9 mouse cellular contexts compared by ENCODE assay signal in genomic region chr7:144940585-144940984, GRCm38 (mm10). TPM values are rescaled to one million over a fixed set of nuclear protein-coding genes. Genes with fewer than 3 reads are reported as not detected.
DNase-seq lines count a peak whose midpoint lies in the region; ATAC-seq and TF ChIP-seq lines count a peak whose summit lies in the region.
"Had no signal": no experiment of that assay in that cellular context is flagged by ENCODE, and none has a peak within 500 bp of the region (broad histone marks: within the 10 kb centered on the region; RNA-seq: fewer than 3 reads in every experiment).

No protein-coding gene starts in this region.

- H3K4me1 ChIP-seq in kidney, postnatal 0 days (replicated peaks; ENCODE audit: insufficient read depth, low read length) = peaks cover 16% of the 10 kb centered on the region
- peaks cover 31% of the 10 kb centered on the region for H3K4me1 ChIP-seq in embryonic facial prominence, embryonic 12.5 days
- peaks cover 66% of the 10 kb centered on the region for H3K4me1 ChIP-seq in limb, embryonic 10.5 days
- peaks cover 72% of the 10 kb centered on the region for H3K4me1 ChIP-seq in neural tube, embryonic 15.5 days

- H3K9me3 ChIP-seq in kidney, postnatal 0 days (replicated peaks; ENCODE audit: low read length) = no peaks in the 10 kb centered on the region
- no peaks in the 10 kb centered on the region for H3K9me3 ChIP-seq in embryonic facial prominence, embryonic 12.5 days
- no peaks in the 10 kb centered on the region for H3K9me3 ChIP-seq in limb, embryonic 10.5 days (replicated peaks)
- H3K9me3 ChIP-seq in neural tube, embryonic 15.5 days (replicated peaks) = no peaks in the 10 kb centered on the region

- H3K36me3 ChIP-seq in kidney, postnatal 0 days (ENCODE audit: insufficient read depth, low read length) = peaks cover 10% of the 10 kb centered on the region; the same call in 1 of the 2 replicates
- peaks cover 16% of the 10 kb centered on the region for H3K36me3 ChIP-seq in embryonic facial prominence, embryonic 12.5 days
- peaks cover 24% of the 10 kb centered on the region for H3K36me3 ChIP-seq in limb, embryonic 10.5 days
- H3K36me3 ChIP-seq in neural tube, embryonic 15.5 days = no peaks in the 10 kb centered on the region

- H3K27me3 ChIP-seq in kidney, postnatal 0 days (ENCODE audit: insufficient read depth, low read length) = no peaks in the 10 kb centered on the region
- H3K27me3 ChIP-seq in embryonic facial prominence, embryonic 12.5 days = no peaks in the 10 kb centered on the region
- H3K27me3 ChIP-seq in limb, embryonic 10.5 days (ENCODE audit: low read depth, poor library complexity, severe bottlenecking) = no peaks in the 10 kb centered on the region
- peaks cover 63% of the 10 kb centered on the region for H3K27me3 ChIP-seq in neural tube, embryonic 15.5 days (replicated peaks)

- H3K4me3 ChIP-seq in kidney, postnatal 0 days (replicated peaks; ENCODE audit: low read depth, low read length) = peak overlapping the region; percentile 84; the same call in 1 of the 2 replicates
- peak overlapping the region; percentile 71 for H3K4me3 ChIP-seq in embryonic facial prominence, embryonic 12.5 days
- peak overlapping the region; percentile 89 for H3K4me3 ChIP-seq in limb, embryonic 10.5 days
- H3K4me3 ChIP-seq in neural tube, embryonic 15.5 days (replicated peaks) = no peak overlapping the region

- peak overlapping the region; percentile 92 for H3K27ac ChIP-seq in kidney, postnatal 0 days
- H3K27ac ChIP-seq in embryonic facial prominence, embryonic 12.5 days = peak overlapping the region; percentile 95
- peak overlapping the region; percentile 96 for H3K27ac ChIP-seq in limb, embryonic 10.5 days
- H3K27ac ChIP-seq in neural tube, embryonic 15.5 days (replicated peaks) = no peak overlapping the region

- H3K4me2 ChIP-seq in kidney, postnatal 0 days (ENCODE audit: low read length) = peak overlapping the region; percentile 99
- H3K4me2 ChIP-seq in embryonic facial prominence, embryonic 12.5 days (replicated peaks) = peak overlapping the region; percentile 92
- H3K4me2 ChIP-seq in neural tube, embryonic 15.5 days = peak overlapping the region; percentile 100

- peak overlapping the region; percentile 62; the same call in 1 of the 2 replicates for H3K9ac ChIP-seq in kidney, postnatal 0 days (ENCODE audit: low read depth, low read length)
- H3K9ac ChIP-seq in embryonic facial prominence, embryonic 12.5 days = peak overlapping the region; percentile 92; the same call in 1 of the 2 replicates
- H3K9ac ChIP-seq in neural tube, embryonic 15.5 days (replicated peaks) = no peak overlapping the region

- peak; percentile 35 for DNase-seq in kidney, postnatal 0 days (ENCODE audit: low spot score)
- DNase-seq in kidney, postnatal 14 days = no peak
- no peak for DNase-seq in limb, embryonic 10.5 days (ENCODE audit: low spot score)
- DNase-seq in adrenal gland, adult (ENCODE audit: inconsistent age in 2 of 2, low spot score in 1 of 2) = no peak
- no peak for DNase-seq in left cerebral cortex, adult 9 months (ENCODE audit: low spot score in 2 of 2)

- no peak for ATAC-seq in kidney, postnatal 0 days (replicated peaks; ENCODE audit: low FRiP score, low read depth)
- ATAC-seq in embryonic facial prominence, embryonic 12.5 days (ENCODE audit: insufficient number of reproducible peaks, insufficient read depth, low FRiP score, low TSS enrichment) = no peak
- ATAC-seq in neural tube, embryonic 15.5 days (ENCODE audit: low FRiP score) = no peak
- no peak for ATAC-seq in erythroblast, adult 5-6 weeks (replicated peaks; ENCODE audit: low FRiP score, poor library complexity, severe bottlenecking)

- WGBS in kidney, postnatal 0 days = under 1% methylated on average over 11 of the region's 11 CpGs
- WGBS in embryonic facial prominence, embryonic 12.5 days = 1% methylated on average over 11 of the region's 11 CpGs
- under 1% methylated on average over 11 of the region's 11 CpGs for WGBS in limb, embryonic 10.5 days
- WGBS in neural tube, embryonic 15.5 days = under 1% methylated on average over 11 of the region's 11 CpGs

- TF ChIP-seq CTCF in kidney, postnatal 0 days (IDR thresholded peaks at IDR 0.05; ENCODE audit: low read depth) = no peak

RNA-seq across cellular contexts. Expression of gene Ccnd1, which starts 0.9 kb away (rescaled TPM):
- polyA plus RNA-seq in kidney, postnatal 0 days (2015; fragmentation: Nextera tagmentation; extraction: Ambion mirVana) = 212 and 227 TPM in 2 replicates
- polyA plus RNA-seq in embryonic facial prominence, embryonic 12.5 days (2016; fragmentation: Nextera tagmentation; extraction: Ambion mirVana) = 131 and 156 TPM in 2 replicates
- polyA plus RNA-seq in limb, embryonic 10.5 days (2016; fragmentation: Nextera tagmentation; extraction: Ambion mirVana) = 152 and 160 TPM in 2 replicates
- 19.2 and 27.4 TPM in 2 replicates for polyA plus RNA-seq in neural tube, embryonic 15.5 days (2015; fragmentation: Nextera tagmentation; extraction: Ambion mirVana)
- 1.2 and 1.5 TPM in 2 replicates for total RNA-seq in erythroblast, adult 5-6 weeks (2015; ENCODE audit: low replicate concordance)
- 0.51 and 2.0 TPM in 2 replicates for total RNA-seq in erythroblast, adult 5-6 weeks (2017; ENCODE audit: low replicate concordance)

RNA-seq across cellular contexts. Expression of gene LTO1, which starts 25.7 kb away (rescaled TPM):
- 22.4 and 25.9 TPM in 2 replicates for polyA plus RNA-seq in kidney, postnatal 0 days (2015; fragmentation: Nextera tagmentation; extraction: Ambion mirVana)
- polyA plus RNA-seq in embryonic facial prominence, embryonic 12.5 days (2016; fragmentation: Nextera tagmentation; extraction: Ambion mirVana) = 25.2 and 25.5 TPM in 2 replicates
- polyA plus RNA-seq in limb, embryonic 10.5 days (2016; fragmentation: Nextera tagmentation; extraction: Ambion mirVana) = 23.4 and 27.2 TPM in 2 replicates
- polyA plus RNA-seq in neural tube, embryonic 15.5 days (2015; fragmentation: Nextera tagmentation; extraction: Ambion mirVana) = 32.6 and 32.8 TPM in 2 replicates
- total RNA-seq in erythroblast, adult 5-6 weeks (2015; ENCODE audit: low replicate concordance) = 1.2 and 7.5 TPM in 2 replicates
- total RNA-seq in erythroblast, adult 5-6 weeks (2017; ENCODE audit: low replicate concordance) = 8.3 and 16.6 TPM in 2 replicates

RNA-seq across cellular contexts. Expression of gene Fgf15, which starts 44.3 kb away (rescaled TPM):
- 0.87 and 0.92 TPM in 2 replicates for polyA plus RNA-seq in kidney, postnatal 0 days (2015; fragmentation: Nextera tagmentation; extraction: Ambion mirVana)
- 24.5 and 30.1 TPM in 2 replicates for polyA plus RNA-seq in embryonic facial prominence, embryonic 12.5 days (2016; fragmentation: Nextera tagmentation; extraction: Ambion mirVana)
- polyA plus RNA-seq in limb, embryonic 10.5 days (2016; fragmentation: Nextera tagmentation; extraction: Ambion mirVana) = 0.35 and 0.70 TPM in 2 replicates
- 5.4 and 7.8 TPM in 2 replicates for polyA plus RNA-seq in neural tube, embryonic 15.5 days (2015; fragmentation: Nextera tagmentation; extraction: Ambion mirVana)
- total RNA-seq in erythroblast, adult 5-6 weeks (2015; ENCODE audit: low replicate concordance) = not detected in 2 replicates
- total RNA-seq in erythroblast, adult 5-6 weeks (2017; ENCODE audit: low replicate concordance) = not detected in 2 replicates
- total RNA-seq: neutrophil, adult 5-6 weeks had no signal
